Mouse (Mus musculus) lung, adult 2 months (tissue): Measurements from ENCODE around the gene Nudt6. TPM values are rescaled to one million over a fixed set of nuclear protein-coding genes. Genes with fewer than 3 reads are reported as not detected.

Experiments
- DNase-seq: peaks from one replicate; pipeline ENCODE4 v3.0.0; 2022
- H3K4me1 ChIP-seq: fragments of 200-500 bp; 2 replicates; pipeline ENCODE4 v1.6.1; 2011; ENCODE audit warnings: low read length; ENCODE audit not compliant: control insufficient read depth, insufficient read depth
- H3K4me3 ChIP-seq: fragments of 200-500 bp; replicated peaks from 2 replicates; pipeline ENCODE3; 2011; ENCODE audit warnings: low read depth, mild to moderate bottlenecking, control low read depth, low read length; ENCODE audit errors: extremely low read depth
- CTCF ChIP-seq: fragments of 200-500 bp; IDR thresholded peaks from 2 replicates; pipeline ENCODE4 v1.5.1; 2011; ENCODE audit warnings: mild to moderate bottlenecking, low read length, control low read depth; ENCODE audit not compliant: insufficient read depth
- POLR2A ChIP-seq: fragments of 200-500 bp; IDR thresholded peaks from 2 replicates; pipeline ENCODE4 v1.6.1; 2011; ENCODE audit warnings: low read depth, mild to moderate bottlenecking, control low read depth, low read length, borderline replicate concordance; ENCODE audit errors: extremely low read depth
- WGBS: fragments of 180-500 bp; shearing (Covaris S2); methylation state at CpG from one replicate; pipeline ENCODE4 v1.1.7; 2018; 5-methylcytosine and 5-hydroxymethylcytosine counted together
- polyA plus RNA-seq: library from polyadenylated mRNA; depleted of rRNA; stranded (reverse); fragments of >200 nt; gene quantifications from 2 replicates; pipeline ENCODE4 v1.2.3, GENCODE M21; 2012; rRNA removed

Nudt6 gene
- polyA plus RNA-seq, 1 experiment = 11.1 TPM

DNA sequence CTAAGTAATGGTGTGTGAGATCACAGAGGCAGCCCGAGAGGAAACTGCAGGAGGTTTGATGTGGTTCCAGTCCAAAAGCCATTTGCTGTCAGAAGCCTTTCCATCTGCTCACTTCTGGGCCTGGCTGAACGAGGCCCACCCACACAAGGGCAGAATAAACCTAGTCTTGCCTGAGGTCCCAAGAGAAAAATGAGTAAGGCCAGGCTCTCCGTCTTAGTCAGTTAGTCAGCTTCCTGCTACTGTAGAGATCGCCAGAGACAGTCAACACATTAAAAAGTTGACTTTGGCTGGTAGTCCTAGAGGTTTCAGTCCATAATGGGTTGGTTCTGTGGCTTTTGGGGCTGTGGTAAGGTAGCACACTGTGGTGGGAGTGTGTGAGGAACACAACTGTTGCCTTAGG is 49.6 kb downstream of the Nudt6 start:
- WGBS = 46% methylated on average over 4 of the region's 4 CpGs
- DNase-seq = no peak
- Histone ChIP-seq H3K4me1 (no peaks in the 10 kb centered on the region), H3K4me3 (no peak overlapping the region)
- no peak for TF ChIP-seq POLR2A

DNA sequence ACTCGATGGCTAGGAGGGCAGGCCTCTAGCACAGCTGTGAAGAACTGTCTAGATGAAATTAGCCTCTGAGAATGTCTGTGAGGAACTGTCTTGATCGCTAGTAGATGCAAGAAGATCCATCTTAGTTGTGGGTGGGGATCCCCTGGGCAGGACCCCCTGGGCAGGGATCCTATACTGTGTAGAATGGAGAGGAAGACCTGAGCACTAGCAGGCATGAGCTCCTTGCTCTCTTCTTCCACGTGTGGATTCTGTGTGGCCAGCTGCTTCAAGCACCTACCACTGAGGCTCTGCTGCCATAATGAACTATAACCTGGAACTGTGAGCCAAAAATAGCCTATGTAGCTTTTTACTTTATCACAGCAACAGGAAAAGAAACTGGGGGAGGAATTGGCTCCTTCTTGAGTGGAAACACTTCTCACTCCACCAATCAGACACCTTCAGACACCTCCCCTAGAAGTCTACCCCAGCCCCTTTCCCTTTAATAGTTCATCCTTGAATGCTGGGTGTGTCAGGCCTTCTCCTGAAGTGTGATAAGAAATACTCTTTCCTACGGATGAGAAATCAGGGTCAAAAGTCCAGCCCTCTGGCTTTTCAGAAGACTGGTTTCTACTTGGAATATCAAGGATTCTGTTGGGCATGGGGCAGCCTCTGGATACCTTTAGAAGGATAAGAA is 53.5 kb downstream of the Nudt6 start:
- TF ChIP-seq CTCF (no peak), POLR2A (no peak)
- Histone ChIP-seq H3K4me1 (no peaks in the 10 kb centered on the region), H3K4me3 (no peak overlapping the region)
- DNase-seq = no peak
- 41% methylated on average over 4 of the region's 4 CpGs for WGBS

DNA sequence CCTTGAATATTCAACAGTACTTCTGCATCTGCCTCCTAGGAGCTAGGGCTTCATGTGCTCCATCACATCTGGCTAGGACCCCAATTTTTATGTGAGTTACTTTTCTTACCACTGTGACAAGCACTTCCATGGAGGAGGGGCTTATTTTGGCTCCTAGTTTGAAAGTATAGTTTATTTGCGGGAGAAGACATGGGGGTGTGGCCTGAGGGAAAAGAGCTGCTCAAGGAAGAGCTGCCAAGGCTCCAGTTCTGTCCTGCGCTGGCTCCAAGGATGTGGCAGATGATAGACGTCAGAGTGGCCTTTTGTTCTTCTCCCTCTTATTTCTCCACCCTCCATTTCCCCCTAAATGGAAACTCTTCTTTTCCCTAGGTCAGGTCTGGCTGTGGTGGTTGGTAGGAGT is 54.0 kb downstream of the Nudt6 start:
- TF ChIP-seq CTCF (no peak), POLR2A (no peak)
- H3K4me3 ChIP-seq = no peak overlapping the region
- no peak for DNase-seq
- peaks cover under 1% of the 10 kb centered on the region; the same call in 1 of the 2 replicates for H3K4me1 ChIP-seq
- 38% methylated on average over 3 of the region's 3 CpGs for WGBS

GRCm38 (mm10) chr3:37365144-37365543 is 54.9 kb downstream of the Nudt6 start:
- Histone ChIP-seq H3K4me3 (no peak overlapping the region), H3K4me1 (peaks cover 5% of the 10 kb centered on the region; the same call in 1 of the 2 replicates)
- WGBS = 75% methylated on average over 4 of the region's 4 CpGs
- TF ChIP-seq CTCF = no peak
- TF ChIP-seq POLR2A = no peak
- DNase-seq = no peak

DNA sequence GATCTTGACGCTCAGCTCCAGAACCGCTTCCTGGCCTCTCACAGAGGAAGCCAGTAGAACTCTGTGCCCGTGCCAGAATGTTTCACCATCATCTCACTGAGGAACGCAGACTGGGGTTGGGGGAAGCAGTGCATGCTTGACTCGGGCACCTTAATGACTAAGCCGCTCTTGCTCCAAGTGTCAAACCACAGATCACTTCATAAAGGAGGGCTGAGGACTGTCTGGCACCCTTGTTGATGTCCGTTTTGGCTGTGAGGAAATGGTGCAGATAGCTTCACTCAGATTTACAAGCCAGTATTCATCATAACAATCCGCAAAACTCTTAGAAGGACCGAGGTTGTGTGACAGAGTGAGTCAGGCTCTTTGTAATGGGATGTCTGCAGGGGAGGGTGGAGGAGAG is 59.3 kb downstream of the Nudt6 start:
- no peak for TF ChIP-seq POLR2A
- TF ChIP-seq CTCF = no peak
- Histone ChIP-seq H3K4me3 (no peak overlapping the region), H3K4me1 (peaks cover 5% of the 10 kb centered on the region; the same call in 1 of the 2 replicates)
- 18% methylated on average over 9 of the region's 9 CpGs for WGBS
- DNase-seq = no peak

Other genes starting within 250 kb of the Nudt6 start
- not detected in 2 replicates for gene Il21, start 187.6 kb downstream of the Nudt6 start, polyA plus RNA-seq
- 0.70 and 1.3 TPM in 2 replicates for gene Bbs12, start 107.7 kb downstream of the Nudt6 start, polyA plus RNA-seq
- gene Cetn4, start 107.5 kb downstream of the Nudt6 start, polyA plus RNA-seq = 0.67 and 2.1 TPM in 2 replicates
- 5.1 and 5.4 TPM in 2 replicates for gene Fgf2, start 71.9 kb downstream of the Nudt6 start, polyA plus RNA-seq
- 0.92 and 2.4 TPM in 2 replicates for gene Spata5, start 315 bp downstream of the Nudt6 start, polyA plus RNA-seq
- 105 and 124 TPM in 2 replicates for gene Spry1, start 219.7 kb upstream of the Nudt6 start, polyA plus RNA-seq